Mouse (Mus musculus): Measurements from ENCODE around the gene Snx11.
"Not testable (repeated sequence)": the region's sequence is repeated elsewhere in the genome, so short reads cannot be mapped to it uniquely, and the experiment has no call there.

Gene Snx11

DNA sequence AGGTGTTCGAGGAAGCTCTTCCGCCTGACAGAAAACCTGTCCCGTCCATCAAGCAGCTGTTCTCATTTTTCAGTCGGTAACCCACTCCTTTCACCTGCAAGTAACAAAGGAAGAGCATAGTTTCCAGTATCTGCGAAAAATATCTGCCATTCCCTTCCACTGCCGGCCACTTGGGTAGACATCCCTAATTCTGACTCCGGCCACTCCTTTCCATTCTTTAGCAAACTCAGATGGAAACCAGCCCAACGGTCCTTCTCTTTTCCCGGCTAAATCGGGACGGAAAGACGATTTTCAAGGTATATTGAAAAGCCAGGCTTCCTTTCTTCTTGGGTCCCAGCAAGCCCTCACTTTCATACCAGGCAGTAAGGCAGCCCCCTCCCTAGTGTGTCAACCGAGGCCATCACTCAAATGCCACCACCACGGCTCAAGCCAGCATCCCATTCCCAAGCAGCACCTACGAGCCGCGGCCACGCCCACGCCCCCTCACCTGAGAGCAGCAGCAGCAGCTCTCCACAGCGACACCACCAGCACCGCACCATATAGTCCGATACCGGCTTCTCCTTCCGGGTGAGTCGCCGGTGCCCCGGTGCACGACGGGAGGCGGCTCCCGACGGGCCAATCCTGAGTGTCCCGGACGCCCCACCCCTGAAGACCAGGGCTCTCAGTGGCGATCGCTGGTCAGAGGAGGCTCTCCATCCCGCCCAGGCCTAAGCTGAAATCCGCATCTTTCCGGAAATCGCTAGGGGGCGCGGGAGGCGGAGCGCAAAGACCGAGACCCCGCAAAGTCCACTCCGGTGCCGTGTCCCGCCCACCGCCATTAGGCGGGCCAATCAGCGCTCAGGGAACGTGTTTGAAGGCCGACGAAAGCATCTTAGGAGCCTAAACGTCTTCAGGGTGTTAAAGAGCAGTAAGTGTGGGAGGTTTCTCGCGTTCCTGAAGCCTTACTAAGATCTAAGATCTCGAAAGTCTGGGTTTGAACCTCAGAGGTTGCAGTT, at the start of gene Snx11:
Gene Snx11, minus strand, starts transcription at position 592 of the 995 bp plus-strand sequence.
- DNase-seq = peak; percentile 100

DNA sequence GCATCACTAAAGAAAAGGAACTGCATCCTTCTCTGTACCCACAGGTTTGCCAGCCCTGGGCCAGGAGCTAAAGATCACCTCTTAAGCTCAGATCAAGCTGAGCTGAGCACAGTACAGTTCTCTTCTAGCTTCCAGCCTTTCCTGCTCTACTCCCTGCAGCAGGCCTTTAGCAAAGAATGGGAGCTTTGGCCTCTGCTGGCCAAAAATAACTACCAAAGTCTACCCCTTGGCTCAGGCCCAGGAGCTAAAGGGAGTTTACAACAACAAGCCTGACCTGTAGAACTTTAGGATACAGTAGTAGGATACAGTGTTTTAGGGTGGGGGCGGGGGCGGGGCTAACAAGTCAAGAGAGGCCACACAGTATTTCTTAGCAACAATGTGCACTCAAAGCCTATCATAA, 49.1 kb upstream of the Snx11 start:
- peak; percentile 36 to 57 for DNase-seq

DNA sequence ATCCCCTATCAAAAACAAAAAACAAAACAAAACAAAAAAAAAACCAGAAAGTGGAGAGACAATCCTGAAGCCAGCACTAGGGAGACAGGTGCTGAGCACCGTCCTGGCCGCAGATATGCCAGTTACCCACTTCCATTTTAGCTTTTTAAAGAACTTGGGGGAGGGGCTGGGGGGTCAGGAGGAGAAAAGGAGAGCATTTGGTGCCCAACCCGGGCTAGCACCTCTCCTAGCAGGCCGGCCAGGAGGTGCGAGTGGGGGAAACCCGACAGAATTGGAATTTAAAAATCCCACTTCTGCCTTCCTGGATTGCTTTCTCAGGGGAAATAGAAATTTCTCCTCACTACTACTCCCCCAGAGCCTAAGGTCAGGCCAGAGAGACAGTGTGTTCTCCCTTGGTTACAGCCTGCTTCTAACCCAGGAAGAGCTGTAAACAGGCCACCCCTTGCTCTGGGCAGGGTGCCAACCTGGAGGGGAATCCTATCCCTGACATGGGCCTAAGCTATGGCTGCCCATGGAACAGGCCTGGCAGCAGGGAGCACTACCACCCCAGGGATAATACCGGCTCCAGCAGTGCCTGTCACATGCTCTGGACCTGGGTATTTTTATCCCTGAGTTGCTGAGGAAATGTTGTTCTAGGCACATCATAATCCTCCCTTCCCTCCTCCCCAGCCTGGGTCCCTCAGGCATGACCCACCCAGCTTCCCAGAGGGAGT, 47.6 kb upstream of the Snx11 start:
- peak; percentile 82 to 88 for DNase-seq

DNA sequence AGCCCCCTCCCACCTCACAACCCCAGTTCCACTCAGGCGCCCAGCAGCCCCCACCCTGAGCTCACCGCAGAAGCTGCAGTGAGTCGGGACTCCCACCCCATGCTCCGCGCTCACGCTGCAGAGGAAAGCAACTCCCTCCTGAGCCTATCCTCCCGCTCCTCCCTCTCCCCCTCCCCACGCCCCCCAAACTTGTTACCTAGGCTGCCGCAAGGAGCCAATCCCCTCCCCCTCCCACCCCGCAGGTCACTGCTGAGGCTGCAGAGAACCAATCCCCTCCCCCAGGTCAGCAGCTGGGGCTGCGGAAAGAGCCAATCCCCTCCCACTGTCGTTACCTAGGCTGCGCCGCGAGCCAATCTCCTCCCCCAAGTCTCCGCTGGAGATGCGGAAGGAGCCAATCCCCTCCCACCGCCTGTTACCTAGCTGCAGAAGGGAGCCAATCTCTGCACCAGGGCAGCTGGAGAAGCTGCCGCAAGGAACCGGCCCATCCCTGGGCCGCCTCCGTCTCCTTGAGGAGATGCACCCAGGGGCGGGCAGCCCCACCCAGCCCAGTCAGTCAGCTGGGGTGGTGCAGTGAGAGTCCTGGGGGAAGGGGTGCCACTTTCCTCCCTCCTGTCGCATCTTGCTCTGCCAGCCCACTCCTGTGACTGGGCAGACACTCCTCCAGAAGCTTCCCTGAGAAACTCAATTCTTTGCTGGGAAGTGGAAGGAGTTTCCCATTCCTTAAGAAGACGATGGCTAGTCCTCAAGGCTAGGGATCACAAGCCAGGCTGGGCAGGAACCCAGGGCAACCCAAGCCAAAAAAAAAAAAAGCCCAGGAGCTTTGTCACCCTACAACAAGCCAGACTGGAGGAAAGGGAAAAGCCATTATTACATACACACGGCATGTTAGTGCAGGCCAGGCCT, 46.8 kb upstream of the Snx11 start:
- peak; percentile 89 to 93 for DNase-seq

DNA sequence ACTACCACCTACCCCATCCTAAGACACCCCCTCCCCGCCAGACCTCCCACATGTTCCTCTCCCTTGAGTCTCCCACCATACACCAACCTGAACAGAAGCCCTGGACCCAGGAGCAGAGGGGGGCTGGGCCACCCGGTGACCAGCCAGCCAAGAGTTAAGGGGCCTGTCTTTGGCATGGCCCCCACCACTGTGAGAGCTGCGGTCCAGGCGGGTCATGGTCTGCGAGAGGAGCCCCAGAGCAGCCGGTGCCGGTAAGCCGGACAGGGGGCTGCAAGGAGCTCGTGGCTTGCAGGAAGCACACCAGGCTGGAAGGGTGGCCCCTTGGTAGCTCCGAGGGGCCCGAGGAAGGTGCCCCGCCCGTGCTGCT, 46.1 kb upstream of the Snx11 start:
- DNase-seq = peak in 1 of 2 experiments; percentile 16

DNA sequence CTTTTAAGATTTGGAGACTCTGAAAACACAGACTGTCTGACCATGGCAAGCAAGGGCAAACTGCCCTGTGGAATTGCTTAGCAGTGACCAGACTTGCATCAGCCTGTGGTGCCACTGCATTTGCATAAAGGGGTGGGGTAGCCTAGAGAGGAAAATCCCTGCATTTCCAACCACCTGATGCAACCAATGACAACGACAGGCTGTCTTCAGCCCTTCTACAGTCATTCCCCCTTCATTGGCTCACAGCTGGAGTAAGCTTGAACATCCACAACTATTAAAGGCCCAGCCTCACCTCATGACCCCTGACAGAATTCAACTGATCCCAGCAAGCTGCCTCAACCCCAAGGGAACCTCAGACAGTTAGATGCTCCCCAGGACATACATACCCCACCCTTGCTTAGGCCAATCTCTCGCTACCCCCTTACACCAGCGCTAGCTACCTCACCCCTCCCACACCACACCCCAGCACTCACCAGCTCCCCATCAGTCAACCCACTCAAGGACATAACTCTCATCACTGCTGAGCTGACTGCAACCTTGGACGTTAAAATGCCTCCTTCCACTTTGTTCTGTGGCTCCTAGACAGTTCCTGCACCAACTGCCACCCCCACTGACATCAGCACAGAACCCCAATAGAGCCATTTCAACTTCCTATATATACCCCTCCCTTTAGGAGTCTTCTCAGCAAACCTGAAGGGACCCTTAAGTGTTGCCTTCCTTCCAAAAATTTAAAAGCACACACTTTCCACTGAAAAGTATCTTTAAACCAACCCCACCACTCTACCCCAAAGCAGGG, 45.5 kb upstream of the Snx11 start:
- DNase-seq = no peak

DNA sequence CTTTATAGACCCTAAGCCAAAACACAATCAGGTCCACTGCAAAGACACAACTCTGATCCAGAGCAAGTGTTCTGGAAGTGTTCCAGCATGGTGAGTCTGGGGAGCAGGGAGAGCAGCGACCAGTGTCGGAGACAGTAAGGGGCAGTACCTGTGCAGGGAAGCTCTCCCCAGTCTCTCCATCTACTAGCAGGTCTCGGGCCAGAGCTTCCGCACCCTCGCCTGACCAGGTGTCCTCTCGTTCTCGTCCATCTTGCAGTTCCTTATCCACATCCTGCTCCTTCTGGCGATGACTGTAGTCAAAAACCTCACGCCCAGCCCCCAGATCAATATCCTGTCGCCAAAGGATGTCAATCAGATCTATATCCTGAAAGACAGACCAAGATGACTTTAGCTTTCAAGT, 44.6 kb upstream of the Snx11 start:
- no peak for DNase-seq

DNA sequence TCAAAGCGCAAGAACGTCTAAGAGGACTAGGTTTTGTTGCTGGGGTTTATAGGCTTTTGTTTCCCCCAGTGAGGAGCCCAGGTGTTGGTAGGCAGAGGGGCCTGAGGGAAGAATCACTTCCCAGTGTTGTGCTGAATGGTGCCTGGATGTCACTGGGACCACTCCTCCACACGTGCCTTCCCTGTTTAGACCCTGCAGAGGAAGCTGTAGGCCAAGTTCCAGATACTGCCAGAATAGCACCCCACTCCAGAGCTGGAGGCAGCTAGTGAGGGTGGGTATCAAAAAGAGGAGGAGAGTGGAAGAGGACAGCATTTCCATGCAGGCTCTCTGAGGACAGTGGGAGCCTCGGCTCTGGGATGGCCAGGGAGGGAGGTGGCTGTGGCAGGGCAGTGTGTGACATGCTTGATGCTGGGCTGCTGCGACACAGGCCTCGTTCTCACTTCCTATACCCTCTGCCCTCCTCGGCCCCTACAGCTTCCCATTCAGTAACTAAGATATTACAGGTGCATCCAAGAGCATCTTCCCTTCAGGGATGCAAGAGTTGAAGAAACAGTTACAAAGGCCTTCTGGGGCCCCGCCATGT, 40.9 kb upstream of the Snx11 start:
- no peak for DNase-seq

DNA sequence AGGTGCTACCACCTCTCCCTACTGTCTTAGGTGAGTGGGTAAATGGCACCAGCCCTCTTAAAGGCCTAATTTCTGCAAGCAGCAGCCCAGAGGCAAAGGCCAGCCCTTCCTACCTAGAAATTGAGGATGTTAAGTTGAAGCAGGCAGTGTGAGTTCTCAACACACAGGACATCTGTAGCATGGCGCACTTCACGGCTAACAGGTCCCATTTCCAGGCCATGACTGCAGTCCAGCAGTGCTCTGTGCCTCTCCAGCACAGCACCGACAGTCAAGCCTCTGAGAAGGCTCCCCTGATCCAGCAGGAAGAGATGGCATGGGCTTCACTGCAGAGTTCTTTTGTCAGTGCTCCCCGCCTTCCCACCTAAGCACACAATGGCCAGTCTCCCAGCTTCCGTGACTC, 39.6 kb upstream of the Snx11 start:
- DNase-seq = no peak

DNA sequence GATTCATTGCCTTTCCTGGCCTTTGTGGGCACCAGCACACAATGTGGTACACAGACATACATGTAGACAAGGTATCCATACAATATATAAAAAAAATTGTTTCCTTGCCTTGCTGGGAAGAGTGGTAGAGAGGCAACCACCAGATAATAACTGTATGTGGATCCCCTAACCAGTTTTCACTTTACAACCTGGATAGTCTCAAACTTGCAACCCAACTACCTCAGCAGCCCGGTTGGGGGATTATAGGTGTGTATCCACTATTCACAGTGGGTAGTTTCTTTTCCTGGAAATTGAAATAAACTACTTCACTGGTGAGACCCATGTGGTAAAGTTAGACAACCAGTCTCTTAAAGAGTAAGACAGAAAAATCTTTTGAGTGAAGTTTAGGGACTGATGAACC, 39.1 kb upstream of the Snx11 start:
- DNase-seq = no peak

DNA sequence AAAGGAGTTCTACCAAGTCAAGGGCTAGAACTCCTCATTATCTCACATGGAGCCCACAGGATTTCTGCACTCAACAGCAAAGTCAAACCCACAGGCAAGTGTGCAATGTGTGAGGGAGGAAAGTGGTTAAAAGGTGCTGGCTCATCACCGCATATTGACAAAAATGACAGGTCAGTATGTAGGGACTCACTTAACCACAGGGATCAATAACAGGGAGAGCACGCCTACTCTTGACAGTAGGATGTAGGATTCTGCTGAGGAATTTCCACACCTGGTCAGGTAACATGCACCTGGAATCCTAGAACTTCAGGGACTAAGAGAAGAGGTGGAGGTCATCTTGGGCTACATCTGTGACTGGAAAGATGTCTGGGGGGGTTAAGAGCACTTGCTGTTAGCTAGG, 38.5 kb upstream of the Snx11 start:
- DNase-seq = no peak

DNA sequence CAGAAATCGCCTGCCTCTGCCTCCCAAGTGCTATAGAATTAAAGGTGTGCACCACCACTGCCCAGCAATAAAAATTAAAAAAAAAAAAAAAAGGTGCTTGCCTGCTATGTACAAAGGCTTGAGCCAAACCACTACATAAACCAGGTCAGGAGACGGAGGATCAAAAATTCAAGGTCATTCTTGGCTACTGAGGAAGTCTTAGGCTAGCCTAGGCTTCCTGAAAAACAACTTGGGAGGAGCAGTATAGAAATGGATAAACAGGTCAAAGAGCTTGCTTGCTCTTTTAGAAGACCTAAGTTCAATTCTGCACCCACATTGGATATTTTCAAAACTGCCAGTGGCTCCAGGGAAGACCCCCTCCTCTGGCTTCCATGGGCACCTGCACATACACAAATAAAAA, 37.1 kb upstream of the Snx11 start:
- DNase-seq = no peak

DNA sequence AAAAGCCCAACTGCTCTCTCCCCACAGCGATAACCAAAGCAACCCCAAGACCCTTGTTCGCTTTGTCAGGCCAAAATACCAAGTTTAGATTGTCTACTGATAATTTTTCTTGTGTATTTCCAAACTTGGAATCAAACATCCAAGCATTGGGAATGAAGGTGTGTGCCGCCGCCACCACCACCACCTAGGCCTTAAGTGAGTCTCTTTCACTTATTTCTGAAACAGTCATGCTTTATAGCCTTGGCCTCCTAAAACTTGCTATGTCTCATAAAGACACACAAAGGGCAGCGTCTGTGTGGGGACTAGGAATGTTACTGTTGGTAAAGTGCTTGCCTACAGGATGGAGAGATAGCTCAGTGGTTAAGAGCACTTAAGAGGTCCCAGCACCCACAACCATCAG, 36.6 kb upstream of the Snx11 start:
- DNase-seq = no peak

DNA sequence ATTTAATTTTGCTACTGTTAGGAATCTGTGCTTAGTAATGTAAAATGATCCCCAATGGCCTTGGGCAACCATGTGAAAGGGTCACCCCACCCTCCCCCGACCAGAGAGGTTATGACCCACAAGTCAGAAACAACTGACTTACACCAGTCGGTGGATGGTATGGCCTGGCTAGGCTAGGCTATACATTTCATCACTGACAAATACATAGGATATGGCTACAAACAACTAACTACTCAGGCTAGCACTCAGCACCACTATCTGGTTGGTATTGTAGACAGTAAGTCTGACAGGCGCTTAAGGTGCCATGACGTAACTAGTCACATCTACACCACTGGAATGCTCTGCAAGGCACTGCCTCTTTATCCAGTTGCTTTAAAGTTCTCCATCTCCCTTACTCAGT, 36.1 kb upstream of the Snx11 start:
- DNase-seq = no peak

DNA sequence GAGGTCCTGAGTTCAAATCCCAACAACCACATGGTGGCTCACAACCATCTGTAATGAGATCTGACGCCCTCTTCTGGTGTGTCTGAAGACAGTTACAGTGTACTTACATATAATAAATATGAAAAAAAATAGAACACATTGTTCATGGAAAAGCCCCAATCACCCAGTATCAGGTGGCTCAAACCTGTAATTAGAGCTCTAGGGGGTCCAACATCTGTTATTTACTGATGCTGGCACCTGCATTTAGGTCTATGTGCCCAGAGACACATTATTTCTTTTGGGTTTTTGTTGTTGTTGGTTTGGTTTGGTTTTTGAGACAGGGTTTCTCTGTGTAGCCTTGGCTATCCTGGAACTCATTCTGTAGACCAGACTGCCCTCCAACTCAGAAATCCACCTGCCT, 33.8 kb upstream of the Snx11 start:
- not testable (repeated sequence) for DNase-seq

DNA sequence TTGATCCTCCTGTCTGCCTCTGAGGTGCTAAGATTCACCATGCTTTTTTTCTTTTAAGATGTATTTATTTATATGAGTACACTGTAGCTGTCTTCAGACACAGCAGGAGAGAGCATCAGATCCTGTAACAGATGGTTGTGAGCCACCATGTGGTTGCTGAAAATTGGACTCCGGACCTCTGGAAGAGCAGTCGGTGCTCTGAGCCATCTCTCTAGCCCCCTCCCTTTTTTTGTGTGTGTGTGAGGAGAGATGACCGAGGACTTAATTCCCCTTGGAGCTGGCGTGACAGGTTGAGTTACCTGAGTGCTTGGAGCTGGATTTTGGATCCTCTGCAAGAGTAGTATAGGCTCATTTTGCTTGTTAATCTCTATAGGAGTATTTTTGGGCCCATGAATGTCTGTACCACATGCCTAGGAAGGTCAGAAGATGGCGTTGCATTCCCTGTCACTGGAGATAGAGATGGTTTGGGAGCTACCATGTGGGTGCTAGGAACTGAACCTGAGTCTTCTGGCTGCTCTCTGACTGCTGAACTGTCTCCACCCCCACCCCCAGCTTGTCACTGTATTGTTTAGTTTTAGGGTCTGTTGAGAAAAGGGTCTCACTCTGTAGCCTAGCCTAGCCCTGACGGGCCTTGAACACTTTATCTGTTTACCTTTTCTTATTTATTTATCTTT, 32.3 kb upstream of the Snx11 start:
- DNase-seq = no peak

DNA sequence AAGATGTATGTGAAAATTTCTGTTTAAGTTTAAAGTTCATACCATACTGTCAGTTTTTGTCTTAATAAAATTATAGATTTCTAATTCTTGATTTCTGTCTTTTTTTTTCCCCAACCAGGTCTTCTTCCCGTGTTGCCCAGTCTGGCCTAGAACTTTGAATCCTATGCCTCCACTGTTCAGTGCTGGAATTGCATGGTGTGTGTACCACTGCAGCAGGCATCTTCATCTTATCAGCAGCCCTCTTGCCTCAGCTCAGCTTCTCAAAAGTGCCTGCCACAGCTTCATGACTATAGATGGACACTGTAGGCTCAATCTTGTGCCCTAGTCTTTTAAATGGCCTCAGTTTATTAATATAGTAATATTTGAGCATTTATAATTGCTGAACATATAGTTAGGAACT, 30.7 kb upstream of the Snx11 start:
- no peak for DNase-seq

DNA sequence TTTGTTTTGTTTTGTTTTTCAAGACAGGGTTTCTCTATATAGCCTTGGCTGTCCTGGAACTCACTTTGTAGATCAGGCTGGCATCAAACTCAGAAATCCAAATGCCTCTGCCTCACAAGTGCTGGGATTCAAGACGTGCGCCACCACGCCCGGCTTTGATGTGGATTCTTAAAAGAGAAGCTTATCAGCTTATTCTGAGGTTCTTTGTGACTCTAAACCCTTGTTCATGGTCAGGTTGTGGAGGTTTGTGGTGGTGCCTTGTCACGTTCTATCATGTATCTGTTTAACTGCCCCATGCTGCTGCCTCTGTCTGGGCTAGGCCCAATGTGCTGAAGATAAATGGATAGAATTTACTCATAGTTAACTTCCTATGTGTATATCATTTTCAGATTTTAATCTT, 28.2 kb upstream of the Snx11 start:
- DNase-seq = no peak

DNA sequence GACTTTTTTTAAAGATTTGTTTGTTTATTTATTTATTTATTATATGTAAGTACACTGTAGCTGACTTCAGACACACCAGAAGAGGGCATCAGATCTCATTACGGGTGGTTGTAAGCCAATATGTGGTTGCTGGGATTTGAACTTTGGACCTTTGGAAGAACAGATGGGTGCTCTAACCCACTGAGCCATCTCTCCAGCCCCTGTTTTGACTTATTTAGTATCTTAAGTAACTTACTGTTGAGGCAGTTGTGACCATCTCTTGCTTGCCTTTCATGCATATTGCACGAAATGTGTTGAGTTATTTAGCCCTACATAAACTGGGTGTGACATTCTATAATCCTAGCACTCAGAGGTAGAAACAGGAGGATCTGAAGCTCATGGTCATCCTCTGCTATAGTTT, 22.2 kb upstream of the Snx11 start:
- DNase-seq = no peak

DNA sequence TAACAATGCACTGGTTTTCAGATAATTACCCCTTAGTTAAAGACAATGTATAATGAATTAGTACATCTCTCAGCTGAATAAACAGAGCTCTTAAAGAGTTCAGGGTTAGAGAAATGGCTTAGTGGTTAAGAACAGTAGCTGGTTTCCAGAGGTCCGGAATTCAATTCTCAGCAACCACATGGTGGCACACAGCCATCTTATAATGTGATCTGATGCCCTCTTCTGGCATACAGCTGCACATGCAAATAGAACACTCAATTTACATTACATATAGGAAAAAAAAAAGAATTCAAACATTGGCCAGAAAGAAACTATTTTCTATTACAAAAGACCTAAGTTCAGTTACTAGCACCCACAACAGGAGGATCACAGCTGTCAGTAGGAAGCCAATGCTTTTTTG, 19.2 kb upstream of the Snx11 start:
- DNase-seq = peak in 1 of 2 experiments; percentile 31

DNA sequence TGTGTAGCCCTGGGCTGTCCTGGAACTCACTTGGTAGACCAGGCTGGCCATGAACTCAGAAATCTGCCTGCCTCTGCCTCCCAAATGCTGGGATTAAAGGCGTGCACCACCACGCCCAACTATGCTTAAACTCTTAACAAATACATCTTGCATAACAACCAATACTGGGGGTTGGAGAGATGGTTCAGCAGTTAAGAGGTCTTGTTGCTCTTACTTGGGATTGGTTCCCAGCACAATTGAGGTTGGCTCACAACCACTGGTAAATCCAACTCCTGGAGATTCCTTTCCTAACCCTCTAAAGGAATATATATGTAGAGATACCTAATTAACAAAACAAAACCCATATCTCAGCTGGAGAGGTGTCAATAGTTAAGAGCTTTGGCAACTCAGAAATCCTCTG, 18.7 kb upstream of the Snx11 start:
- no peak for DNase-seq
